Mouse (Mus musculus) embryonic stem cell, embryonic (primary cell): Measurements from ENCODE around the gene Rapgef4.

Experiments
- CTCF ChIA-PET, 4 experiments: fragments of 300-600 bp in 2 of 4; fragments of 350-600 bp in 2 of 4; sonication (Branson Sonifier 250); formaldehyde crosslinking; loops; one replicate each; lab custom pipeline; 2022; ENCODE audit warnings: inconsistent platforms in 2 of 4; lab: Charles Lee
- POLR2A ChIA-PET, 4 experiments: fragments of 300-600 bp in 2 of 4; fragments of 350-600 bp in 2 of 4; sonication (Branson Sonifier 250); formaldehyde crosslinking; loops; one replicate each; lab custom pipeline; 2022; ENCODE audit warnings: antibody characterized with exemption in 4 of 4, inconsistent platforms in 1 of 4; lab: Charles Lee

Gene Rapgef4

GRCm38 (mm10) chr2:72197026-72197425 is 216.0 kb downstream of the Rapgef4 start:
- CTCF ChIA-PET: interaction anchor here in 2 of 4 experiments (1.0 to 1.5 kb wide), 2 partner anchors 101 kb away, joined by 4 read pairs; no protein-coding TSS in a partner anchor
- POLR2A ChIA-PET: interaction anchor here in 1 of 4 experiments (0.7 kb wide), 1 partner anchor 208 kb away, joined by 3 read pairs; no protein-coding TSS in a partner anchor

GRCm38 (mm10) chr2:72199451-72199850 is 218.4 kb downstream of the Rapgef4 start:
- POLR2A ChIA-PET: no interaction called here
- CTCF ChIA-PET: interaction anchor here in 1 of 4 experiments (0.5 kb wide), 2 partner anchors 18 to 191 kb away, joined by 3 to 9 read pairs; no protein-coding TSS in a partner anchor

GRCm38 (mm10) chr2:72201506-72201905 is 220.5 kb downstream of the Rapgef4 start:
- POLR2A ChIA-PET: no interaction called here
- CTCF ChIA-PET: no interaction called here

- ChIA-PET CTCF (no interaction called here), POLR2A (no interaction called here)
Observed at GRCm38 (mm10) chr2:72202252-72202651, 221.2 kb downstream of the Rapgef4 start.

GRCm38 (mm10) chr2:72203609-72204008 is 222.6 kb downstream of the Rapgef4 start:
- POLR2A ChIA-PET: interaction anchor here in 2 of 4 experiments (0.6 to 0.9 kb wide), 2 partner anchors 92 to 117 kb away, joined by 3 to 4 read pairs; no protein-coding TSS in a partner anchor

GRCm38 (mm10) chr2:72205869-72206268 is 224.8 kb downstream of the Rapgef4 start:
- CTCF ChIA-PET: interaction anchor here in 2 of 4 experiments (0.6 to 0.7 kb wide), 3 partner anchors 174 to 295 kb away, joined by 4 to 12 read pairs (median 12); no protein-coding TSS in a partner anchor
- POLR2A ChIA-PET: interaction anchor here in 1 of 4 experiments (0.7 kb wide), 1 partner anchor 25 kb away, joined by 4 read pairs; no protein-coding TSS in a partner anchor

More at GRCm38 (mm10) chr2:72203609-72204008, 222.6 kb downstream of the Rapgef4 start:
- CTCF ChIA-PET: interaction anchor here in 3 of 4 experiments (0.6 to 1.5 kb wide), 20 partner anchors 9 to 348 kb away, joined by 3 to 5 read pairs (median 3); no protein-coding TSS in a partner anchor

GRCm38 (mm10) chr2:72206530-72207248 is 225.6 kb downstream of the Rapgef4 start:
- POLR2A ChIA-PET: interaction anchor here in 1 of 4 experiments (0.9 kb wide), 1 partner anchor 70 kb away, joined by 3 read pairs; no protein-coding TSS in a partner anchor

GRCm38 (mm10) chr2:72217336-72217735 is 236.3 kb downstream of the Rapgef4 start:
- ChIA-PET CTCF (interaction anchor here (0.6 to 1.4 kb wide), 8 partner anchors 14 to 191 kb away, joined by 3 to 9 read pairs (median 4); no protein-coding TSS in a partner anchor), POLR2A (interaction anchor here in 1 of 4 experiments (0.6 kb wide), 1 partner anchor 358 kb away, joined by 3 read pairs; no protein-coding TSS in a partner anchor)

More at GRCm38 (mm10) chr2:72206530-72207248, 225.6 kb downstream of the Rapgef4 start:
- CTCF ChIA-PET: interaction anchor here in 1 of 4 experiments (0.7 kb wide), 1 partner anchor 451 kb away, joined by 5 read pairs; no protein-coding TSS in a partner anchor

- POLR2A ChIA-PET: interaction anchor here in 1 of 4 experiments (0.7 kb wide), 1 partner anchor 175 kb away, joined by 3 read pairs; no protein-coding TSS in a partner anchor
Observed at GRCm38 (mm10) chr2:72219921-72220320, 238.9 kb downstream of the Rapgef4 start.

GRCm38 (mm10) chr2:72221283-72221682 is 240.2 kb downstream of the Rapgef4 start:
- ChIA-PET POLR2A (interaction anchor here in 1 of 4 experiments (0.5 kb wide), 1 partner anchor 316 kb away, joined by 3 read pairs; no protein-coding TSS in a partner anchor), CTCF (no interaction called here)

More at GRCm38 (mm10) chr2:72219921-72220320, 238.9 kb downstream of the Rapgef4 start:
- CTCF ChIA-PET: interaction anchor here in 3 of 4 experiments (0.7 to 1.1 kb wide), 5 partner anchors 14 to 181 kb away, joined by 3 to 4 read pairs (median 3); no protein-coding TSS in a partner anchor

- ChIA-PET POLR2A (interaction anchor here in 1 of 4 experiments (0.5 kb wide), 1 partner anchor 315 kb away, joined by 3 read pairs; no protein-coding TSS in a partner anchor), CTCF (no interaction called here)
Observed at GRCm38 (mm10) chr2:72221706-72222105, 240.7 kb downstream of the Rapgef4 start.

- POLR2A ChIA-PET: interaction anchor here in 1 of 4 experiments (0.9 kb wide), 1 partner anchor 18 kb away, joined by 3 read pairs; no protein-coding TSS in a partner anchor
Observed at GRCm38 (mm10) chr2:72222276-72222675, 241.2 kb downstream of the Rapgef4 start.

GRCm38 (mm10) chr2:72222736-72223455 is 241.9 kb downstream of the Rapgef4 start:
- ChIA-PET POLR2A (interaction anchor here in 1 of 4 experiments (0.9 kb wide), 1 partner anchor 18 kb away, joined by 3 read pairs; no protein-coding TSS in a partner anchor), CTCF (interaction anchor here in 1 of 4 experiments (0.6 kb wide), 1 partner anchor 37 kb away, joined by 3 read pairs; no protein-coding TSS in a partner anchor)

More at GRCm38 (mm10) chr2:72222276-72222675, 241.2 kb downstream of the Rapgef4 start:
- CTCF ChIA-PET: interaction anchor here in 1 of 4 experiments (0.6 kb wide), 1 partner anchor 37 kb away, joined by 3 read pairs; no protein-coding TSS in a partner anchor

GRCm38 (mm10) chr2:72223479-72223878 is 242.4 kb downstream of the Rapgef4 start:
- CTCF ChIA-PET: no interaction called here
- POLR2A ChIA-PET: no interaction called here

- ChIA-PET POLR2A (no interaction called here), CTCF (interaction anchor here in 2 of 4 experiments (1.0 to 1.1 kb wide), 2 partner anchors 129 to 163 kb away, joined by 3 read pairs; no protein-coding TSS in a partner anchor)
Observed at GRCm38 (mm10) chr2:72226006-72226405, 245.0 kb downstream of the Rapgef4 start.

GRCm38 (mm10) chr2:72227416-72227815 is 246.4 kb downstream of the Rapgef4 start:
- CTCF ChIA-PET: interaction anchor here in 1 of 4 experiments (0.6 kb wide), 1 partner anchor 17 kb away, joined by 4 read pairs; no protein-coding TSS in a partner anchor

GRCm38 (mm10) chr2:72228881-72229280 is 247.8 kb downstream of the Rapgef4 start:
- CTCF ChIA-PET: no interaction called here
- POLR2A ChIA-PET: no interaction called here

More at GRCm38 (mm10) chr2:72227416-72227815, 246.4 kb downstream of the Rapgef4 start:
- POLR2A ChIA-PET: no interaction called here

- ChIA-PET CTCF (no interaction called here), POLR2A (no interaction called here)
Observed at GRCm38 (mm10) chr2:72230545-72230944, 249.5 kb downstream of the Rapgef4 start.
